Mouse (Mus musculus): ENCODE results near the gene Rab40c.

GRCm38 (mm10) chr17:25911816-25912215, 7.7 kb downstream of the Rab40c start:
- TF ChIP-seq POLR2A (IDR thresholded peaks at IDR 0.05; ENCODE audit: low read depth, low read length) (no peak), CTCF (IDR thresholded peaks at IDR 0.05; ENCODE audit: extremely low read depth, insufficient read length, insufficient replicate concordance, low read depth, low read length) (no peak)
